Mouse (Mus musculus) olfactory bulb, adult 2 months (tissue): ENCODE measurements around the gene Tll2. TPM values are rescaled to one million over a fixed set of nuclear protein-coding genes. Genes with fewer than 3 reads are reported as not detected.

Experiments
- H3K27ac ChIP-seq: fragments of 200-500 bp; 2 replicates; pipeline ENCODE4 v1.5.1; 2012; ENCODE audit warnings: low read depth, low read length; ENCODE audit not compliant: insufficient read depth
- H3K4me1 ChIP-seq: fragments of 200-500 bp; 2 replicates; pipeline ENCODE4 v1.6.1; 2012; ENCODE audit warnings: low read length; ENCODE audit not compliant: control insufficient read depth, insufficient read depth
- H3K4me3 ChIP-seq: fragments of 200-500 bp; 2 replicates; pipeline ENCODE4 v1.5.1; 2012; ENCODE audit warnings: mild to moderate bottlenecking, low read depth, low read length, moderate library complexity; ENCODE audit not compliant: insufficient read depth
- CTCF ChIP-seq: fragments of 200-500 bp; IDR thresholded peaks from 2 replicates; pipeline ENCODE4 v1.5.1; 2012; ENCODE audit warnings: low read depth, mild to moderate bottlenecking, low read length, moderate library complexity; ENCODE audit not compliant: insufficient read depth
- POLR2A ChIP-seq: fragments of 200-500 bp; IDR thresholded peaks from 2 replicates; pipeline ENCODE4 v1.6.1; 2012; ENCODE audit warnings: mild to moderate bottlenecking, low read depth, low read length, moderate library complexity; ENCODE audit not compliant: insufficient read depth
- WGBS: fragments of 180-500 bp; shearing (Covaris S2); methylation state at CpG from one replicate; pipeline ENCODE4 v1.1.7; 2018; 5-methylcytosine and 5-hydroxymethylcytosine counted together
- polyA plus RNA-seq: library from polyadenylated mRNA; stranded (reverse); fragments of >200 nt; gene quantifications from 2 replicates; pipeline ENCODE4 v1.2.4, GENCODE M21; 2012; ENCODE audit warnings: low replicate concordance; ENCODE audit not compliant: missing spikeins, insufficient read depth, insufficient read length

Gene Tll2
- polyA plus RNA-seq, 1 experiment = not detected

- peak overlapping the region; percentile 24 for H3K4me3 ChIP-seq
- peaks cover 15% of the 10 kb centered on the region for H3K4me1 ChIP-seq
- WGBS = 2% methylated on average over 46 of the region's 46 CpGs
- H3K27ac ChIP-seq = no peak overlapping the region
- TF ChIP-seq CTCF (no peak), POLR2A (no peak)
Measured at GRCm38 (mm10) chr19:41206041-41206810, 409 bp downstream of the Tll2 start.

DNA sequence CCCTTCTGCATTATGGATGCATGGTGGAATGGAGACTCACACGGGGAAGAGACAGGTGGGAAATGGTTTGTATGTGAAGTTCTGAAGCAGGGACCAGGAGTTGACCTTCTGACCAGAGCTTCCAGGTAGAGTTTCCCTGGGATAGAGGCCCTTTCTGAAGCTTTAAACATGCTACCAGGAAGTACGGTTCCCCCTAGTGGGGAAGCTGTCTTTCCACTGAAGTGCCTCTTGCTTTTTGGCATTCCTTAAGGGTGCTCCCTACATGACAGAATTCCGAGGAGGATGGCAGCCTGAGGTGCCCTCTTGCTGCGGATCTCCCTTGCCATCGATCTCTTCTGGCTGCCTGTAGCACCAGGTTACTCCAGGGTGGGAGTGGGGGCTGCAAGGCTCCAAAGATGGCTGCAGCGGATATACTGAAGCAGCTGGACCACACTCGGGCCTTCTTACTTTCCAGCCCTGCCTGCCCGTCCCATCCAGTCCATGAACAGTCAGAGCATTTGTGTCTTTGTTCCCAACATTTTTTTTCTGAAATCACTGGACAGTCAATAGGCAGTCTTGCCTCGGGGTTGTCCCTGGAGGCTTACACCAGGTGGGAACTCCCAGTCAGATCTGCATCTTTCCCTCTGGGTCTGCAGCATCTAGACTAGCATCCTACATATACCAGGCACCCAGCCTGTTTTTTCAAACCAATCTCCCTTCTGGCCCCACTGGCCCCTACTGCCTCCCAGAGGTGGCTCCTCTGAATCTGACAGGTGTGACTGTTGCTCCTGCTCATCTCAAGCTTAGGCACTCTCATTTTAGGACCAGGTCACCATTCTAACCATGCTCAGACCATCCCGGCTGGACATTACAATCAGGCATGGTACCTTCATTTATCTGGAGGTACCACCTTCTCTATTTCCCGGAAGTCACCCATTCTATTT lies 2.2 kb downstream of the Tll2 start:
- Histone ChIP-seq H3K27ac (no peak overlapping the region), H3K4me1 (peaks cover 15% of the 10 kb centered on the region), H3K4me3 (no peak overlapping the region)
- WGBS = 76% methylated on average over 11 of the region's 11 CpGs
- TF ChIP-seq POLR2A (no peak), CTCF (peak; percentile 9; the same call in 1 of the 2 replicates)

- WGBS = 74% methylated on average over 12 of the region's 12 CpGs
- TF ChIP-seq CTCF (no peak), POLR2A (no peak)
- no peak overlapping the region for H3K4me3 ChIP-seq
- H3K4me1 ChIP-seq = no peaks in the 10 kb centered on the region
- H3K27ac ChIP-seq = no peak overlapping the region
Measured at GRCm38 (mm10) chr19:41197606-41198005, 9.0 kb downstream of the Tll2 start.

DNA sequence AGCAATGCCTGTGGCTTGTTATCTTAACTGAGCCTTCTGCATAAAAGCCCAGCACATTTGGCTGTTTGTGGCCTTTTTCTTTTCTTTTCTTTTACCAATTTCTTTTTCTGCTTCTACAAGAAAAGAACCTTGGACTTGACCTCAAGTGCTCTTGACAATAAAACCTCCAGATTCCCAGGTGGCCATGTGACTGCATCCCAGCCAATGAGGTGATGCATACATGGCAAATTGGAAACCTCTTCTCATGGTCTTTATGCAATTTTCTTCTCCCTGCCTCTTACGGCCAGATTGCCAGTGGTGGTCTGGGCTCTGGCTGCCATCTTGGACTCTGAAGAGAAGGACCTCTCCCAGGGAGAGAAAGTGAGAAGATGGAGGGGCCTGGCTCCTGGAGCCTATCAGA lies 13.3 kb downstream of the Tll2 start:
- TF ChIP-seq POLR2A (no peak), CTCF (no peak)
- Histone ChIP-seq H3K4me1 (no peaks in the 10 kb centered on the region), H3K27ac (no peak overlapping the region), H3K4me3 (no peak overlapping the region)
- WGBS = 95% methylated on average over 1 of the region's 1 CpGs

DNA sequence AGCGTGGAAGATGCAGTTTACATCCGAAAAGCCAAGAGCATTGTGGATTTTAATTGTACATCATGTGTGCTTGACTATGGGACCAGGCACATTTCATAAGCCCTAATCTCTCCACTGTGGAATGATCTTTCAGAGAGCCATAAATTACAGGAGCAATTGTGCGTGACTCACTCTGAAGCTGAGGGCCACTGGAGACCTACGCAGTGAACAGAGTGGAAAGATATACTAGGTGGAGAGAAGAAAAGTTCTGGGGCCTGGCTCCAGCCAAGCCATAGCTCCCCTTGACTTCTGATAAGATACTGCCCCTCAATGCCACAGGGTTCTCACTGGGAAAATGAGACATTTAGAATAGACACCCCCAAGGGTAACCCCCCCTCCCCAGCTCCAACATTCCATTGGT lies 13.7 kb downstream of the Tll2 start:
- 90% methylated on average over 4 of the region's 4 CpGs for WGBS
- TF ChIP-seq POLR2A (no peak), CTCF (no peak)
- Histone ChIP-seq H3K27ac (no peak overlapping the region), H3K4me1 (no peaks in the 10 kb centered on the region), H3K4me3 (no peak overlapping the region)

- Histone ChIP-seq H3K4me1 (no peaks in the 10 kb centered on the region), H3K27ac (no peak overlapping the region), H3K4me3 (no peak overlapping the region)
- WGBS = 90% methylated on average over 9 of the region's 9 CpGs
- no peak for TF ChIP-seq CTCF
- no peak for TF ChIP-seq POLR2A
Measured at GRCm38 (mm10) chr19:41191724-41192123, 14.9 kb downstream of the Tll2 start.

- TF ChIP-seq CTCF (no peak), POLR2A (no peak)
- WGBS = 44% methylated on average over 6 of the region's 6 CpGs
- Histone ChIP-seq H3K27ac (no peak overlapping the region), H3K4me3 (no peak overlapping the region), H3K4me1 (no peaks in the 10 kb centered on the region)
Measured at GRCm38 (mm10) chr19:41190876-41191434, 15.7 kb downstream of the Tll2 start.

DNA sequence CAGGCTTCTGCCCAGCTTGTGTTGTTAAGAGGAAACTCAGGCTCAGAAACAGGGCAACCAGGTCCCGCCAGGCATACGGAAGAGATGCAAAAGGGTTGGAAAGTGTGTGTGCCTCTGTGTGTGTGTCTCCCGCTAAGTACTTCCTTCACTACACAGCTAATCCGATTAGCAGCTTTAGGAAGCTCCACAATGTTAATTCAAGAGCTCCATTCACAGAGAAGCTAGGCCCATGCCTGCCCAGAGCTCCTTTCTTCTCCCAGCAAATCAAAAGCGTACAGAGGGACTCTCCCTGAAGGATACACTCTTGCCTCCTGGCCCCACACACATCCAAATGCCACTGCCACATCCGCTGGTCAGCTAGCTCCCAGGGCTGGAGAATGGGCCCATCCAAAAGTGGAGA lies 29.3 kb downstream of the Tll2 start:
- TF ChIP-seq POLR2A (no peak), CTCF (no peak)
- WGBS = 59% methylated on average over 6 of the region's 6 CpGs
- Histone ChIP-seq H3K4me3 (no peak overlapping the region), H3K27ac (no peak overlapping the region), H3K4me1 (no peaks in the 10 kb centered on the region)

DNA sequence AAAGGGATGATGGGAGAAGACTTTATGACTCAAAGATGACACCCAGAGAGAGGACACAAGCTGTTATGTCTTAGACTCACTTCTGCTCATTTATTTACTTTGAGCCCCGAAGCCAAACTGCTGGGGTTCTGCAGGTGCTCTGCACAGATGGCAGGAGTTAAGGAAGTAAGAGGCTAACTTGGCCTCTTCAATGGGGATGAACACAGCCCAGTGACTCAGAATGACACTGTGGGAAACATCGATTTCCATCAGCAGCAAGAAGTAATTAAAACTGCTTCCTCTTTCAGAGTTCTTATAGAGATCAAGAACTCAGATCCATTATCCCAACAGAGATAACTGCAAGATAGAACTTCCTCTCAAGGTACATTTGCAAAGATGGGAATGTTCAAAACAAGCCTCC lies 29.8 kb downstream of the Tll2 start:
- TF ChIP-seq POLR2A (no peak), CTCF (no peak)
- H3K4me3 ChIP-seq = no peak overlapping the region
- H3K27ac ChIP-seq = no peak overlapping the region
- no peaks in the 10 kb centered on the region for H3K4me1 ChIP-seq
- 30% methylated on average over 2 of the region's 2 CpGs for WGBS
